Mouse (Mus musculus) cortical plate, adult 2 months (tissue): Measurements from ENCODE around the gene Zc3hc1. TPM values are rescaled to one million over a fixed set of nuclear protein-coding genes. Genes with fewer than 3 reads are reported as not detected.
"Not testable (repeated sequence)": the region's sequence is repeated elsewhere in the genome, so short reads cannot be mapped to it uniquely, and the experiment has no call there.

Source experiments
- H3K27ac ChIP-seq: fragments of 200-500 bp; 2 replicates; pipeline ENCODE4 v1.5.1; 2012; ENCODE audit warnings: low read length, control low read depth, inconsistent platforms; ENCODE audit not compliant: insufficient read depth
- H3K4me1 ChIP-seq: fragments of 200-500 bp; 2 replicates; pipeline ENCODE4 v1.6.1; 2011; ENCODE audit warnings: low read length; ENCODE audit not compliant: control insufficient read depth, insufficient read depth
- H3K4me3 ChIP-seq: fragments of 200-500 bp; 2 replicates; pipeline ENCODE4 v1.5.1; 2011; ENCODE audit warnings: mild to moderate bottlenecking, low read length, control low read depth; ENCODE audit not compliant: insufficient read depth
- CTCF ChIP-seq: fragments of 200-500 bp; IDR thresholded peaks from 2 replicates; pipeline ENCODE4 v1.5.1; 2011; ENCODE audit warnings: mild to moderate bottlenecking, control low read depth, low read length; ENCODE audit not compliant: insufficient read depth; ENCODE audit errors: extremely low read depth
- POLR2A ChIP-seq: fragments of 200-500 bp; IDR thresholded peaks from 2 replicates; pipeline ENCODE4 v1.6.1; 2011; ENCODE audit warnings: mild to moderate bottlenecking, low read length, control low read depth; ENCODE audit not compliant: insufficient read depth; ENCODE audit errors: extremely low read depth
- polyA plus RNA-seq: library from polyadenylated mRNA; depleted of rRNA; stranded (reverse); fragments of >200 nt; gene quantifications from 2 replicates; pipeline ENCODE4 v1.2.3, GENCODE M21; 2012

The Zc3hc1 gene
- polyA plus RNA-seq, 1 experiment, result 24.9 TPM

GRCm38 (mm10) chr6:30408276-30408675 lies 17.4 kb upstream of the Zc3hc1 start:
- Histone ChIP-seq H3K4me1 (peaks cover 2% of the 10 kb centered on the region), H3K4me3 (no peak overlapping the region), H3K27ac (no peak overlapping the region)
- TF ChIP-seq POLR2A, result no peak
- no peak for TF ChIP-seq CTCF

DNA sequence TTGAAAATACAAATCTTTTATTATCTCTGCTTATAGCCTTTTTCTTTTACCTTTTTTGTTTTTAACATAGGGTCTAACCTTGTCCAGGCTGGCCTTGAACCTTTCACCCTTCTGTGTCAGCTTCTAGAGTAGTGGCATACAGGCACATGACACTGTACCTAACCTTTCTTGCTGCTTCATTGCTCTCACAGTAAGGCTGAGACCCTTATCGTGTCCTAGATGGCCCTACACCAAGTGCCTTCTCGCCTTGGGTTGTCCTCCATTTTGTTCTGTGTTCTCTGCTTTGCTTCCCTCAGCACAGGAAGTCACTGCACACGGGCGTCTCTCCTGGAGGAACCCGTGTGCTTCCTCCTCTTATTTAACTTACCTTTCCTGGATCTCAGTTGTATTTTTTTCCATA lies 13.8 kb upstream of the Zc3hc1 start:
- no peak overlapping the region for H3K27ac ChIP-seq
- peaks cover 4% of the 10 kb centered on the region; the same call in 1 of the 2 replicates for H3K4me1 ChIP-seq
- TF ChIP-seq CTCF, result no peak
- TF ChIP-seq POLR2A, result no peak
- no peak overlapping the region for H3K4me3 ChIP-seq

- peak overlapping the region; percentile 42 for H3K4me3 ChIP-seq
- H3K4me1 ChIP-seq, result peaks cover 4% of the 10 kb centered on the region; the same call in 1 of the 2 replicates
- no peak overlapping the region for H3K27ac ChIP-seq
- TF ChIP-seq POLR2A (0 out of 2 replicates have a peak, but pooled peaks have one; percentile 29), CTCF (peak; percentile 95)
Measured at GRCm38 (mm10) chr6:30403465-30403864, 12.6 kb upstream of the Zc3hc1 start.

- peaks cover 4% of the 10 kb centered on the region; the same call in 1 of the 2 replicates for H3K4me1 ChIP-seq
- peak overlapping the region; percentile 82 for H3K4me3 ChIP-seq
- H3K27ac ChIP-seq, result no peak overlapping the region
- TF ChIP-seq POLR2A (no peak), CTCF (no peak)
Measured at GRCm38 (mm10) chr6:30402091-30402491, 11.3 kb upstream of the Zc3hc1 start.

GRCm38 (mm10) chr6:30401308-30402015 lies 10.6 kb upstream of the Zc3hc1 start, which contains the start of gene Klhdc10:
TSS of gene Klhdc10 (plus strand) at chr6:30401868.
- TF ChIP-seq POLR2A (peak; percentile 86), CTCF (no peak)
- Histone ChIP-seq H3K4me1 (peaks cover 4% of the 10 kb centered on the region; the same call in 1 of the 2 replicates), H3K27ac (peak within 1 kb of the TSS; percentile 77), H3K4me3 (peak within 1 kb of the TSS; percentile 82)

DNA sequence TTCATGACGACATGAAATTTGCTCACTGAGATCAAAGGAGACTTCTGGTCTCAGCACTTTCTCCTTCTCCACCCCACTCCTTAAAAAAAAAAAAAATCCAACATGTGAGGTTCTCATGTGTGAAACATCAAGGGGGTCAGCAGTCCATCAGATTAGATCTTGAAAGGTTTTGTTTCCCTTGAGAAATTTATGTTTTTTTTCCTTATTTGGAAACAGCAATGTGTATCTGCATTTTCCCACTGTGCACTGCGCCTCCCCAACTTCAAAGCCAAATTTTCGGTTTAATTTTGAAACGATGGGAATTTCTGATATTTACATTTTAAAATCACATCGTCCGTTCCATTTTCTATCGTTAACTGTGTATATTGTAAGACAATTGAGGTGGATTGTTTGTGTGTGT lies 9.9 kb upstream of the Zc3hc1 start:
- Histone ChIP-seq H3K27ac (no peak overlapping the region), H3K4me1 (peaks cover 4% of the 10 kb centered on the region; the same call in 1 of the 2 replicates), H3K4me3 (peak overlapping the region; percentile 82; the same call in 1 of the 2 replicates)
- TF ChIP-seq CTCF, result no peak

- peaks cover 4% of the 10 kb centered on the region; the same call in 1 of the 2 replicates for H3K4me1 ChIP-seq
- no peak overlapping the region for H3K27ac ChIP-seq
- H3K4me3 ChIP-seq, result no peak overlapping the region
- TF ChIP-seq CTCF (no peak), POLR2A (no peak)
Measured at GRCm38 (mm10) chr6:30400146-30400545, 9.3 kb upstream of the Zc3hc1 start.

GRCm38 (mm10) chr6:30391996-30392395 lies 1.2 kb upstream of the Zc3hc1 start:
- no peaks in the 10 kb centered on the region for H3K4me1 ChIP-seq
- TF ChIP-seq CTCF, result no peak
- no peak overlapping the region for H3K4me3 ChIP-seq
- H3K27ac ChIP-seq, result no peak overlapping the region

GRCm38 (mm10) chr6:30390271-30390670 lies 557 bp downstream of the Zc3hc1 start:
- peak overlapping the region; percentile 70 for H3K4me3 ChIP-seq
- H3K4me1 ChIP-seq, H3K27ac ChIP-seq: not testable (repeated sequence)

DNA sequence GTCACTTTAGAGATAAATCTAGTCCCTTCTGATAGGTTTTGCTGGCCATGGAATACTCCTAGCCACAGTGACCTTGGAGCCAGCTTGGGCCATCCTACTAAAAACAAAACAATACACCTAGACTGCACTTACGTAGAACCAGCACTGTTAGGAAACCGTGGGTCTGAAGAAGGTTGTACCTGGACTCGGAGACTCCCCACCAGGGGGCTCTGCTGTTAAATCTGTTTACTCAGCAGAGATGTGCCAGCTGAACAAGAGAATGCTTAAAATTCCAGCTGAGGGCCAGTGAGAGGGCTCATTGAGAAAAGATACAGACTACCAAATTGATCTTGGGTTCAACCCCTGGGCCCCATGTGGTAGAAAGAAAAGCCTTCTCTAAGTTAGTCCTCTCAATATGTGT lies 9.7 kb downstream of the Zc3hc1 start:
- Histone ChIP-seq H3K4me3 (no peak overlapping the region), H3K27ac (no peak overlapping the region), H3K4me1 (no peaks in the 10 kb centered on the region)
- TF ChIP-seq POLR2A, result no peak
- TF ChIP-seq CTCF, result no peak
